Mouse (Mus musculus) ovary, postnatal 10 days (tissue): ENCODE measurements around the gene Snd1.
A peak's percentile ranks its signal among the peaks of the same experiment; 100 is the strongest.

Source experiments
- DNase-seq: peaks from one replicate; pipeline ENCODE4 v3.0.0; 2022; ENCODE audit warnings: low spot score

Snd1 gene

GRCm38 (mm10) chr6:28474839-28475238 is at the start of gene Snd1:
TSS of gene Snd1 (plus strand) at chr6:28475139.
- DNase-seq = no peak

GRCm38 (mm10) chr6:28427096-28427839 is 47.7 kb upstream of the Snd1 start, which contains the start of gene Fscn3:
TSS of gene Fscn3 (plus strand) at chr6:28427789.
- no peak for DNase-seq

GRCm38 (mm10) chr6:28428290-28428689 is 46.6 kb upstream of the Snd1 start, which contains the start of gene Gcc1:
TSS of gene Gcc1 (minus strand) at chr6:28428390.
- no peak for DNase-seq

- DNase-seq = no peak
These were observed 45.1 kb upstream of the Snd1 start for GRCm38 (mm10) chr6:28429870-28430269.

- DNase-seq = no peak
These were observed 44.0 kb upstream of the Snd1 start for GRCm38 (mm10) chr6:28430795-28431537.

- DNase-seq = no peak
These were observed 43.4 kb upstream of the Snd1 start for GRCm38 (mm10) chr6:28431538-28431855.

- DNase-seq = no peak
These were observed 27.0 kb upstream of the Snd1 start for GRCm38 (mm10) chr6:28447937-28448336.

- DNase-seq = no peak
These were observed 25.7 kb upstream of the Snd1 start, which contains the start of gene Pax4 for GRCm38 (mm10) chr6:28449253-28449652. TSS of gene Pax4 (minus strand) at chr6:28449353.

GRCm38 (mm10) chr6:28450481-28450880 is 24.5 kb upstream of the Snd1 start:
- DNase-seq = no peak

- no peak for DNase-seq
These were observed 24.0 kb upstream of the Snd1 start for GRCm38 (mm10) chr6:28450977-28451376.

GRCm38 (mm10) chr6:28459221-28459668 is 15.7 kb upstream of the Snd1 start:
- DNase-seq = no peak

GRCm38 (mm10) chr6:28460534-28460933 is 14.4 kb upstream of the Snd1 start:
- DNase-seq = peak; percentile 17

GRCm38 (mm10) chr6:28464630-28465029 is 10.3 kb upstream of the Snd1 start:
- no peak for DNase-seq

- no peak for DNase-seq
These were observed 4.8 kb upstream of the Snd1 start for GRCm38 (mm10) chr6:28470017-28470602.

GRCm38 (mm10) chr6:28470621-28471020 is 4.3 kb upstream of the Snd1 start:
- DNase-seq = no peak

- DNase-seq = no peak
These were observed 3.5 kb upstream of the Snd1 start for GRCm38 (mm10) chr6:28471284-28472035.

GRCm38 (mm10) chr6:28474211-28474610 is 728 bp upstream of the Snd1 start:
- no peak for DNase-seq

- peak; percentile 83 for DNase-seq
These were observed 5.2 kb downstream of the Snd1 start for GRCm38 (mm10) chr6:28479865-28480751.

GRCm38 (mm10) chr6:28480752-28481492 is 6.0 kb downstream of the Snd1 start:
- DNase-seq = no peak

- DNase-seq = no peak
These were observed 7.9 kb downstream of the Snd1 start for GRCm38 (mm10) chr6:28482711-28483315.
